Mouse (Mus musculus): ENCODE data around the gene Cacna1i.

Gene Cacna1i

DNA sequence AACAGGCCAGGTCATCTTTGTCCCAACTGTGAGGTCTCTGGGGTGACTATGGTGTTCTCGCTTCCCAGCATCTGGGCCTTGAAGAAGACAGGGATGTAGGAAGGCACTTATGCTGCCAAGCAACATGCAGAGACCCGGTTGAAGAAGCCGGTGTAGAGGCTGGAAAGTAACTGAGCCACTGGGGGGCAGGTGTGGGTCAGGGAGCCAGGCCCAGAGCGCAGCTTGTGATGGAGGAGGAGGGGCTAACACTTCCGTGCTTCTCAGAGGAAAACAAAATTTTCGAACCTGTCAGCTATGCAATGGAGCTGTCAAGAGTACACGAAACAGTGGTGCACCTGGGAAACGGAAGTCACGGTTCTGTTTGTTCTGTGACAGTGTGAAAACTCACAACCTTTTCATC is 9.9 kb upstream of the Cacna1i start:
- DNase-seq (ENCODE audit: low spot score): no peak

GRCm38 (mm10) chr15:80277625-80278024 is 9.4 kb upstream of the Cacna1i start:
- DNase-seq (ENCODE audit: low spot score): peak; percentile 74

- no peak for DNase-seq (ENCODE audit: low spot score)
These were observed 8.8 kb upstream of the Cacna1i start for GRCm38 (mm10) chr15:80278121-80278759.

GRCm38 (mm10) chr15:80279053-80279452 is 8.0 kb upstream of the Cacna1i start:
- DNase-seq (ENCODE audit: low spot score): no peak

GRCm38 (mm10) chr15:80280646-80281045 is 6.4 kb upstream of the Cacna1i start:
- DNase-seq (ENCODE audit: low spot score): no peak

DNA sequence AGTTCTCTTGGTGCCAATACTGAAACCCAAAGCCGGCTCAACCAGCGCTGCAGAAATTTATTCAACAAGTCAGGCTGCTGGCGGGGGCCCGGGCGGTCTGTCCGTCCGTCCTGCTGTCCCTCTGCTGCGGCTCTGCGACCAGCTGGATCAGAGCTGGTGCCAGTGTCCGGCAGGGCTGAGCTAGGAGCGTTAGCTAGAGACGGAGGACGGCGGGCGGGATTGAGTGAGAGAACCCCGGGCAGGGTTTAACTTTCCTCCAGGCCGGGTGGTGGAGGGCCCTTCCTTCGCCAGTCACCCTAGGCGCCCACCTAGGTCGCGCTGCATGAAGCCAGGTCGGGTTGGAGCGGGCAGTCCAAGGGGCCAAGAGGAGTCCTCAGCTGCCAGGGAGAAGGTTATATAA is 998 bp downstream of the Cacna1i start:
- no peak for DNase-seq (ENCODE audit: low spot score)

DNA sequence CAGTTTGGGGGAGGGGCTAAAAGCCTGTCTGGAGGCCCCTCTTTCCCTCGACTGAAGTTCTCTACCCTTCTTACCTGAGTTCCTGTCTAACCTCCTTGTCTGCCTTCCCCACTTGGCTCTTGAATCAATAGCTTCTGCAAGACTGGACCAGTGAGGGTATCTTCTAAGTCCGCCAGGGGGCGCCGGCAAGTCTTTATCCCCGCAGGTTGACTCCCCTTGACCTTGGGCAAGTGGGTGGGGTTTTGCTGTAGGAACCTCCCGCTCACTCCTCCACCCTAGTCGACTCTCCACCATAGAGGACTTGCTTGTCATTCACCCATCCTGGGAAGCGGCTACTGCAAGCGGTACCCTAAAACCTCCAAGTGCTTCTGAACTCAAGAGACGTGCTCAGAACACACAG is 2.4 kb downstream of the Cacna1i start:
- DNase-seq (ENCODE audit: low spot score): peak; percentile 30

- DNase-seq (ENCODE audit: low spot score): no peak
These were observed 10.1 kb downstream of the Cacna1i start for GRCm38 (mm10) chr15:80297146-80297545.

GRCm38 (mm10) chr15:80303779-80304178 is 16.7 kb downstream of the Cacna1i start:
- DNase-seq (ENCODE audit: low spot score): no peak

GRCm38 (mm10) chr15:80304188-80304587 is 17.1 kb downstream of the Cacna1i start:
- no peak for DNase-seq (ENCODE audit: low spot score)

DNA sequence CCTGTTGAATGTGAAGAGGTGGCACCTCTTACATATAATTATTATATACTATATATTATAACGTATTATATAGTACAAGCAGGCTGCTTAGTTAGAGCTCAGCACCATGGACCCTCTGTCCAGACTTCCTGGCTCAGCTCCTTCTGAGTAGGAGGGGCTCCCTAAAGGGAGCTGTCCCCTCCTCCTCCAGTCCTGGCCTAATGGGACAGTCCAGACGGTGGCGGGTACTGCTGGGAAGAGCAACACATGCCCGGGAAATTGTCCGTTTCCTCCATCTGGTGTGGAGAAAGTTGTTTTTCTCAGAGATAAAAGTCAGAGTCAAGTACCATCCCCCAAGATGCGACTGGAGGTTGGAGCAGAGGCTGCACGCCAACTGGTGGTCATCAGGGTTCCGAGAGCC is 19.1 kb downstream of the Cacna1i start:
- no peak for DNase-seq (ENCODE audit: low spot score)

DNA sequence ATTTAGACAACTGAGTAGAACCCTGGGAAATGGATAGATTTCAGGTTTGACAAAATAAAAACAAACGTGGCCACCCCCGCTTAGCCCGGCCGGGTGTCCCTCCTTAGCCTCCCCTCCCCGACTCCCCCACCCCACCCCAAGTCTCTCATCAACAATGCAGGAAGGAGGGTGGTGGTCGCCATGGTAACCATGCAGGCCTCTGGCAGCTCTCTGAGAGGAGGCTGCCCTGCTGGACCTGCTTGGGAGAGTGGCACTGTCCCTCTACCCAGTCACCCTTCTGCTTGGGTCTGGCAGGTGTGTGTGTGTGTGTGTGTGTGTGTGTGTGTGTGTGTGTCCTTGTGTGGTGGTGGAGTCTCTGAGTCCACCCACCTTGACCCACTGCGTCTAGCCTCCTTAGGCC is 27.7 kb downstream of the Cacna1i start:
- no peak for DNase-seq (ENCODE audit: low spot score)

DNA sequence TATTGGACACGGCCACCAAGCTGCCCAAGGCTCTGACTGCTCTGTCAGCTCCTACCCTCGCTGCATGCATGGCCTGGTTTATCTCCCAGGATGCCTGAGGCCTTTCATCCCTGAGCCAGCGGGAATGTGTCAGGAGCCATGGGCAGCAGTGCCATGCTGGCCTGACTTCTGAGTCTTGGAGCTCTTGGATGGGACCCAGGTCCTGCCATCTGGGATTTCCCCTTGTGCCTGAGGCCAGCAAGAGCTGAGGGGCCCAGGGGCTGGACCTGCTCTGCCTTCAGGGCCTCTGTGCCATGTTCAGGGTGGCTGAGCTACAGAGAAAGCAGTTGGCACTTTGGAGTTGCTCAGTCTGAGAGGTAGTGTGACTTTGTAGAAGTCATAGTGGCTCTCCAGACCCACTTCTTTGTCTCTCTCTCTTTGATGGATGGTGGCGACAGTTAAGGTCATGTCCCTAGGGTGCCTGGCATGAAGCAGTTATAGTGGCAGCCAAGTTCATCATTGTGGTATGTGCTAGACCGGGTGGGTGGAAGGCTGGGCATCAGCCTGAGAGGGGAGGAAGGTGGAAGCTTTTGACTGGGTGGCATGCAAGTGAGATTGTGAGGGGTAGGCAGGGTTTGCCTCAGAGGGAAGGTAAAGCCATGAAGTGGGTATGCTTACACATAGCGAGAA is 30.1 kb downstream of the Cacna1i start:
- DNase-seq (ENCODE audit: low spot score): no peak

- DNase-seq (ENCODE audit: low spot score): no peak
These were observed 30.9 kb downstream of the Cacna1i start for GRCm38 (mm10) chr15:80317841-80318530.

DNA sequence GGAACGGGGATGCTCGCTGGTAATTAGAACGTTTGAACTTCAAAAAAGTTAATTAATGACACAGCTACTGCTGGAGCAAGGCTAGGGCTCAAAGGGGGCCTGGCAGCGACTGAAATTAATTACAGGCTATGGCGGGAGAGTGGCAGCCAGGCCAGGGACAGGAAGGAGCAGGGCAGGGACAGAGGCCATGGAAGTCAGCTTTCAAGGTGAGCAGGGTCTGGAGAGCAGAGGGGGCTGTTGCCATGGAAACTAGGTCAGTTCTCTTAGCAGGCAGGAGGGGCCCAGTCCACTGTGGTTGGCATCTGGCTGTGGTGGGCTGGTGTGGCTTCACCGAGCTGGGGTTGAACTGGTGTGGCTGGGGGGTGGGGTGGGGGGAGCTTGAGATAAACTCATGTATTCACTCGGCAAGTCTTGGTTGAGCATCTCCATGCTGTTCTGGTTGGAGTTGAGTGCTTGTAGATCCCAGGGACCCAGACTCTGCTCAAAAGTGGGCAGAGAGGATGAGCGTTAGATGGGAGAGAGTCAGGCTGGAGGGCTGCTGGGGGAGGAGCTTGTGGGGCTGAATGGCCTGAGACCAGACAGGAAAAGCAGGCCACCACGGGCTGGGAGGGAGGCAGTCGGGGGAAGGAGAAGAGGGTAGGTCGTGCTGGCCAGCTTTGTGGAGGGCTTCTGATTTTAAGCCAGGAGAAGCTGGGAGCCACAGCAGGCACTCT is 31.7 kb downstream of the Cacna1i start:
- no peak for DNase-seq (ENCODE audit: low spot score)

DNA sequence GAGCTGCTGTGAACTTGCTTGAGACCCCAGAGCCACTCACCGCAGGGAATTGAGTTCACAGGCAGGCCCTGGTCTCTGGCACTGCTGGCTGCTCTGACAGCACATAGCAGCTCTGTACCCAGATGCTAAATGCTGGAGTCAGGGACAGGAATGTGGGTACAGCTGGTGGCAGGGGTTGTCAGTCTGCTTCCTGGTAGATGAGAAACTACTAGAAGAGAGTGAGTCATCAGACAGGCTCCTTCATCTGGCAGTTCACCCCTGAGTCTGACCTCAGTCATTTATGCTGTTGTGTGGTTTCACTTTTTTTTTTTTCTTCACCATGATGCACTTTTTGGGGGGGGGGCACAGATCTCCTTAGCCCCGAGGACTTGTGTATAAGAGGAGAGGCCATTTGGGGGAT is 32.3 kb downstream of the Cacna1i start:
- DNase-seq (ENCODE audit: low spot score): no peak

GRCm38 (mm10) chr15:80319921-80320320 is 32.9 kb downstream of the Cacna1i start:
- DNase-seq (ENCODE audit: low spot score): no peak

DNA sequence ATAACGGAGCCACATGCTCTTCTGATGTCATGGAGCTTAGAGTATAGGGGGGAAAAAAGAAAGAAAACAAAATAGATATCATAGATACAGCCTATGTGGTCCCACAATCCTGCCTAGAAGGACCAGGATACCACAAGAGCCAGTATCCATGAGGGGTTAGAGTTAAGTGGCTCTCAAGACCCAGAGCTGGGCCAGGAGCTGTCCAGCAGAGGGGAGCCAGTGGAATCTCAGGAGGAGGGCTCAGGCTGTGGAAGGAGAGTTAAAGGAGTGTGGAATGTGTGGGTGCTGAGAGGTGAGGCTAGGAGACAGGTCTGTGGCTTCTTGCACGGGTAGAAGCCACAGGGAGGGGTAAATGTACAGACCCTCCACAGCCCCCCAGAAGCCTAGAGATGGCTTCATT is 38.2 kb downstream of the Cacna1i start:
- DNase-seq (ENCODE audit: low spot score): no peak

DNA sequence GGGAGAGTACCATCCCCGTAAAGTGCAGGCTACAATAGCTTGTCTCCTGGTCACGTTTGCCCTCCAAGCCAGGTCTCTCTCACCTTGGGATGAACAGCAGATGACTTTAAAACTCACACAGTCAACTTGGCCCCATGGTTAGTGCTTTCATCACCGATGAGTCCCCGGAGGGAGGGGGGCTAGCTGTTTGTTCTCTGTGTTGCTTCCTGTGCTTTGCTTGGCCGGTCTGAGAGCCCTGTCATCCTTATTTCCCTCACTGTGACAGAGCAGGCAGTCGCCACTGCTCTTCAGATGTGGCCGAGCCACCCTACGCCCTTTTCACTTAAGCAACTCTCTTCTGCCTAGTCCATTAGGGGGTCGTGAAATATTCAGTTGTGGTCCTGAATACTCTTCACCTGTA is 38.7 kb downstream of the Cacna1i start:
- no peak for DNase-seq (ENCODE audit: low spot score)

DNA sequence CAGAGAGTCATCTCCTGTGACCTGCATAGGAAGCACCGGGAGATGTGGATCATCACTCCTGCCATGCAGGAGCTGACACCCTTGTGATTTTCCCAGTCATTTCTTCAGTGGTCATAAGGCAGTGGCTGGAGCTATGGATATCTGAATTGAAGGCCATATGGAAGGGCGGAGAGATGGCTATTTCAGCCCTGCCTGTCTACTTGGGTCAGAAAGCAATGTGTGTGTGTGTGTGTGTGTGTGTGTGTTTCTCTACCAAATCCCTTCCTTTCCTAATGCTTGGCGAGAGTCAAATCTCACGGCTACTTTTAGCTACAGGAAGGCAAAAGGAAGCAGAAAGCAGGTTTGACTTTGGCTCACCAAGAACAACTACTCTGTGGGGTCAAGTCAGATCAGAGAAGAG is 39.9 kb downstream of the Cacna1i start:
- no peak for DNase-seq (ENCODE audit: low spot score)

- no peak for DNase-seq (ENCODE audit: low spot score)
These were observed 40.9 kb downstream of the Cacna1i start for GRCm38 (mm10) chr15:80327743-80328540.

DNA sequence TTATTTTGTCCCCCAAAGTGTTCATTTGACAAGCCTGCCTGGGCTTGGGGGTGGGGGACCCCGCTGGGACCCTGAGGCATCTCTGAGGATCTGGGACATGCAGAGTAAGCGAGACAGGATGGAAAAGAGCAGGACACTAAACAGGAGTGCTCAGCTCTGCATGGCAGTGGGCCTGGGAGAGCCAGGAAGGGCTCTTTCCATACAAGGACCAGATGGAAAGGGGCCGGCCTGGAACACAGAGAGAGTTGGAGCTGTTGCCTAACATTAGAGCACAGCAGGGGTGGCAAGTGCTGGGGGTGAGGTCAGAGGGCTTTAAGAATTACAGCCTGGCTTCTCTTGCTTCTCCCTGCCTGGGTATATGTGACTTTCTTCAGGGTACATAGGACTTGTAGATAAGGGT is 43.2 kb downstream of the Cacna1i start:
- no peak for DNase-seq (ENCODE audit: low spot score)

Data from ovary, postnatal 14 days (tissue).